Mouse (Mus musculus) c-Kit-positive CD71-negative TER-119-negative erythroid progenitor cells, embryonic 14.5 days (primary cell): ENCODE measurements around the gene Tet2.

Experiments
- DNase-seq: peaks from one replicate; pipeline ENCODE4 v3.0.0-alpha.2; 2013; ENCODE audit warnings: low read depth

The Tet2 gene

GRCm38 (mm10) chr3:133436279-133436860 is 108.6 kb downstream of the Tet2 start:
- no peak for DNase-seq

GRCm38 (mm10) chr3:133435774-133436148 is 109.2 kb downstream of the Tet2 start:
- no peak for DNase-seq

GRCm38 (mm10) chr3:133435141-133435773 is 109.7 kb downstream of the Tet2 start:
- DNase-seq = no peak

GRCm38 (mm10) chr3:133429394-133430173 is 115.4 kb downstream of the Tet2 start:
- DNase-seq = no peak

- DNase-seq = no peak
Measured at GRCm38 (mm10) chr3:133428003-133428402, 116.9 kb downstream of the Tet2 start.

- no peak for DNase-seq
Measured at GRCm38 (mm10) chr3:133423073-133423472, 121.9 kb downstream of the Tet2 start.

GRCm38 (mm10) chr3:133414747-133415146 is 130.2 kb downstream of the Tet2 start:
- no peak for DNase-seq
